Mouse (Mus musculus) A20 (cell line): ENCODE measurements around the gene Ccnd3.
"Not testable (repeated sequence)": the region's sequence is repeated elsewhere in the genome, so short reads cannot be mapped to it uniquely, and the experiment has no call there.

Source experiments
- DNase-seq: peaks from one replicate; pipeline ENCODE4 v3.0.0-alpha.2; 2011; ENCODE audit warnings: low read depth, low spot score

Gene Ccnd3

GRCm38 (mm10) chr17:47616652-47617051 is 111.8 kb downstream of the Ccnd3 start:
- no peak for DNase-seq

GRCm38 (mm10) chr17:47617605-47618307 is 112.9 kb downstream of the Ccnd3 start:
- DNase-seq = no peak

DNA sequence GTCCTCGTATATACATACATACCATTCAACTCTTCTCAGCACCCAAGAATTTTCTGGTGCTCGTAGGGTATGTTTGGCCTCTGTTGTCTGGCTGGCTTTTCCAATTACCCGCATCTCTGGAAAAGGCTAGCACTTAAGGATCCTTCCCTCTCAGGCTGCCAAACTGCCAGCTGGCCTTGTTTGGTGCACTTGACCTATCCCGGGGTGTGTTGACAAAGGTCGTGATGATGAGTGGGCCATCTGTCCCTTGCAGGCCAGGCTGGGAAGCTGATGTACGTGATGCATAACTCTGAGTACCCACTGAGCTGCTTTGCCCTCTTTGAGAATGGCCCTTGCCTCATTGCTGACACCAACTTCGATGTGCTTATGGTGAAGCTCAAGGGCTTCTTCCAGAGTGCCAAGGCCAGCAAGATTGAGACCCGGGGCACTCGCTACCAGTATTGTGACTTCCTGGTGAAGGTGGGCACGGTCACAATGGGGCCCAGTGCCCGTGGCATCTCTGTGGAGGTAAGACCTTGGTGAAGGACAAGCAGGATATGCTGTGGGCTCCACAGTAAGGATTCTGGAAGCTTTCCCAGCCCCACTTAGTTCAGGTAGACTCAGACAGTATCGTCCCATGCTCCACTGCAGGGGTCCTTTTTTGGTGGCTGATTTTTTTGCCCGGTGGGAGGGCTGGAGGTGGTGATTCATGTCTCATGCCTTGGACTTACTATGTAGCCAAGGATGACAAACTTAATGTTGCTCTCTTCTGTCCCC is 113.9 kb downstream of the Ccnd3 start:
- DNase-seq = no peak

GRCm38 (mm10) chr17:47622912-47623554 is 118.2 kb downstream of the Ccnd3 start:
- DNase-seq = no peak

DNA sequence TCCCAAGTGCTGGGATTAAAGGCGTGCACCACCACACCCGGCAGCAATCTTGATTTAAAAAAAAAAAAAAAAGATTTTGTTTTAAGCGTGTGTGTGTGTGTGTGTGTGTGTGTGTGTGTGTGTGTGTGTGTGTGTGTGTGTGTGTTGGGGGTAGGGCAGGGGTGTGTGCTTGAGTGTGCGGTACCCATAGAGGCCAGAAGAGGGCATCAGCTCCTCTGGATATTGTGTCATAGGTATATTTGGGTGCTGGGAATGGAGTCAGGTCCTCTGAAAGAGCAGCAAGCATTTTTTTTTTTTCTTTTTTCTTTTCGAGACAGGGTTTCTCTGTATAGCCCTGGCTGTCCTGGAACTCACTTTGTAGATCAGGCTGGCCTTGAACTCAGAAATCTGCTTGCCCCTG is 119.7 kb downstream of the Ccnd3 start:
- DNase-seq = not testable (repeated sequence)

DNA sequence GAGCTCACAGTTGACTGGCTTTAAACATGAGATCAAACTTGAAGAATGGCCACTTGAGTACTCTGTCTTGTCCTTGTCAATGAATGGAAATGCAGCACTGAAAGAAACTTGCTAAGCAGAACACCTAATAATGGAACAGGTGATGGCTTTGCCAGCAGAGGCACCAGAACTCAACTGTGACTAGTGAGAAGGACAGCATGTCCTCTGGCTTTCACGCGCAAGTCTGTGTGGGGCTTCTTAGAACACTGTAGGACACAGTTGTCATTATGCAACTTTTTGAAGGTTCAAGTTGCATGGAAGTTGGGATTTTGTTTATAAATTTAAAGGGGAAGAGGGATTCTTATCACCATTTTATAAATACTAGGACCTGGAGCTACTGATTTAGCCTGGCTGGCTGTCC is 120.2 kb downstream of the Ccnd3 start:
- no peak for DNase-seq

GRCm38 (mm10) chr17:47626031-47626430 is 121.2 kb downstream of the Ccnd3 start:
- DNase-seq = no peak

- DNase-seq = peak; percentile 49
Measured at GRCm38 (mm10) chr17:47627791-47628190, 122.9 kb downstream of the Ccnd3 start.

DNA sequence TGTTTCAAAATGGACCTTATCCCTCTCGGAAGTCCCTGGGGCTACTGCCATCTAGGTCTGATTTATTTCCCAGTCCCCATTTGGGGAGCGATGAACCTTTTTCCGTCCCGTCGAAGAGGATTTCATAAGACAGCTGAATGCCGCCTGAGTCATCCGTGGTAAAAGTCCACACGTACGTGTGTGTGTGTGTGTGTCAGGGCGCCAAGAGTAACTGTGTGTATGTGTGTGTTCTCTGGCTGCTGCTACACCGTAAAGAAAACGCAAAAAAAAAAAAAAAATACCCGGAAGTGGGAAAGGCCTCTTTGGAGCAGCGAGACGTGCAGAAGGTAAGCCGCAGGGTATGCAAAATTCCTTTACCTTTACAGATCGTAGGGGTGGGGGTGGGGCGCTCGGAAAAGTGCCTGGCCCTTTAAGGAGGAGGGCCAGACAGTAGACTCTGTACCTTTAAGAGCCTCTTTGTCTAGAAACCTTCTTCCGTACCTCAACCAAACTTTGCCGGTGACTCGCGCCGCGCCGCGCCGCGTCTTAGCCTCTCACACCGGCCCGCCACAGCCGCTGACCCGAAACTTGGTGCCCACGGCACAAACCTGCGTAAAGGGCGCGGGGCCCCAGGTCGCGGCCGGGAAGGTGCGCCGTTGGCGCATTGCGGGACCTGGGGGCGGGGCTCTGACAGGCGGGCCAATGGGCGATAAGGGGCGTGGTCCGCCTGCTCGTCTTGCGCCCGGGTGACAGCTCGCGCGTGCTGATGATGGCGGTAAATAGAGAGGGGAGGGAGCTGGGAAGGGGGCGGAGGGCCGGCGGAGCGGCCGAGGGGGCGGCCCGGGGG is 124.2 kb downstream of the Ccnd3 start:
- peak; percentile 99 for DNase-seq

DNA sequence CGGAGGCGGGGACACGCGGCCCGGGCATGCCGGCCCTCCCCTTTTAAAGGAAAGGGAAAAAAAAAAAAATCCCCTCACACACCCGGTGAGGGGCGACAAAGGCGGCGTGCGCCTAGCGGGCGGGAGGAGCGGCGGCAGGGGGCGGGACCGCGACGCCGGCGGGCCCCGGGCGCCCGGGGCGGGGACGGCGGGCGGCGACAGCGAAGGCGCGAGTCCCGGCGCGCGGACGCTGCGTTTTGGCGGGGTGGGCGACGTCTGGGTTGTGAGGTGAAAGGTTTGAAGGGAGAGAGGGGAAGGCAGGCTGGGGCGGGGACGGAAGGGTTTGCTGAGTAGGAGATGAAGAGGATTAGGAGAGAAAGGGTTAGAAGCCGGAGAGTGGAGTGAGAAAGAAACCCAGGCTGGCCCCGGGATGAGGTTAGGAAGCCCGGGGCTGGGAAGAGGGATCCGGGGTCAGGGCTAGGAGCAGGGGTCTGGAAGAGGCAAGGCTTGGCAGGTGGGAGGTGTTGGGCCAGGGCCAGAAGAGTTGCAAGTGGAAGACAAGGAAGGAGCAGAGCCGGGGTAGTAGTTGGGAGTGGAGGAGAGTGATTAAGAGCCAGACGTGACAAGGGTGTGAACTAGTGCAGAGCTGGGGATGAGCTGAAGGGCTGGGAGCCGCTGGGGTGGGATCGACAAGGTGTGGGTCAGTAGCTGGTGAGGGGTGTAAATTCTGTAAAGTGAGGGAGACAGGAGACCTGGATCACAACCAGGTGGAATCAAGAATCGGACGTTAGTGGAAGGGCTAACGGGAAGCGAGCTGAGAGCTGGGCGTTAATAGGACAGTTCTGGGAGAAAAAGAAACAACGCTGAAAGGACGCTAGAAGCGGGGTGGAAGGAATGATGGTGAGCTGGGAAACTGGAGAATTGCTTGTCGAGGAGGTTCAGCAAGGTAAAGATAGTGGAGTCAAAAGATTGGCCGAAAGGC is 125.1 kb downstream of the Ccnd3 start:
- DNase-seq = peak; percentile 61

GRCm38 (mm10) chr17:47630678-47631065 is 125.8 kb downstream of the Ccnd3 start, which contains the start of gene Usp49:
Usp49 (plus strand) TSS chr17:47630690.
- DNase-seq = peak; percentile 14

- no peak for DNase-seq
Measured at GRCm38 (mm10) chr17:47632181-47632840, 127.5 kb downstream of the Ccnd3 start.

DNA sequence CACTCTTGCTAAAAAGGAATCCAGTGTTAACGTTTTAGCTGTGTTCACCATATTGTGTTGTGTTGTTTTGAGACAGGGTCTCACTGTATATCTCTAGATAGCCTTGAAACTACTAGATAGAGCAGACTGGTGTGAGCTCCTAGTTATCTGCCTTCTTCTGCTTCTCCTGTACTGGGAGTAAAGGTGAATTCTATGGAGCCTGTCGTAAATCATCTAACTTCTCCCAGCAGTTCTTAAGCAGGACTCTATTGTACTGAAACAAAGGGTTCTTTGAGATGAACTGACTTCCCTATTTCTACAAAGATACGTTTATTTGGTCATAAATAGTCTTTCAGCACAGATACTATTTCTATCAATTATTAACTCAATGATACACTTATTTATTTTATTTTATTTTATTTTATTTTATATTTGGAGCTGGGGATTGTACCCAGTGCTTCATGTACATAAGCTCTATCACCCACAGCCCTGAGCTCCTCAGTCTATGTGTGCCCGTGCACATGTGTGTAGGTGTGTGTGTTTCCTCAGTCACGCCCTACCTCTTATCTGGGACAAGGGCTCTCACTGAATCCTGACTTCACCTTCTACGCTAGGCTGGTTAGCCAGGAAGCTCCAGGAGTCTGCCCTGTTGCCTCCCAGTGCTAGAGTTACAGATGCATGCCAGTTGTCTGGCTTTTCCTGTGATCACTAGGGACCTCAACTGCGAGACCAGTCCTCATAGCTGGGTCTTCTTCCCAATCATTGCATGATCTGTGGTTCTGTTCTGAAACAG is 129.3 kb downstream of the Ccnd3 start:
- no peak for DNase-seq

GRCm38 (mm10) chr17:47642992-47643391 is 138.1 kb downstream of the Ccnd3 start:
- DNase-seq = peak; percentile 53

DNA sequence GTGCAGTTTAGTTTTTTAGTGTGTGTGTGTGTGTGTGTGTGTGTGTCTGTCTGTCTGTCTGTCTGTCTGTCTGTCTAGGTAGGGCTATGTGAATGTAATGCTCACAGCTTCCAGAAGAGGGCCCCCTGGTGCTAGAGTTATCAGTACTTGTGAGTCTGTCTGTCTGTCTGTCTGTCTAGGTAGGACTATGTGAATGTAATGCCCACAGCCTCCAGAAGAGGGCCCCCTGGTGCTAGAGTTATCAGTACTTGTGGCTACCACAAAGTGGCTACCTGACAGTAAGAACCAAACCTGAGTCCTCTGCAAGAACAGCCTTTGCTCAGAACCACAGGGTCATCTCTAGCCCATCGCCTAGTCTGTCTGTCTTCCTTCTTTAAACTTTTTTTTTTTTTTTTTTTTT is 141.8 kb downstream of the Ccnd3 start:
- DNase-seq = peak; percentile 89

DNA sequence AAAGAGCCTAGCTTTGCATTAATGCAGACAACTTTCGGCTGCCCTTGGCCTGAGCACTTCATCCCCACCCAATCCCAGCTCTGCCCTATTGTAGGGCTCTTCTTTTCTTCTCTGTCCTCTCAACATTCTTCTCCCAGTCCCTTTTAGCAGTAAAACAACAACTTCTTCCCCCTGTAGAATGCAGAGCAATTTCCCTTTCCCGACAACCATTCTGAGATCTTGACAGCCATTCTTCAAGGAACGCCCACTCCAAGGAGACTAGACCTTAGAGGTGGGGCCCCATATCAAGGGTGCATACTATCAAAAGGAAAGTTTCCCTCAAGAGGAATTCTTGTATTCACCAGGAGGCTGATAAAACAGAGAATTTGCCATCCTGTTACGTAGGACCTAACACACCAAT is 144.1 kb downstream of the Ccnd3 start:
- no peak for DNase-seq
